Mouse (Mus musculus) ovary, postnatal 14 days (tissue): Measurements from ENCODE around the gene Trak2.
"Not testable (repeated sequence)": the region's sequence is repeated elsewhere in the genome, so short reads cannot be mapped to it uniquely, and the experiment has no call there.

Experiments
- DNase-seq: peaks from one replicate; pipeline ENCODE4 v3.0.0; 2022; ENCODE audit warnings: low spot score

The Trak2 gene

GRCm38 (mm10) chr1:58953686-58954434 lies 19.4 kb downstream of the Trak2 start:
- DNase-seq = no peak

GRCm38 (mm10) chr1:58952997-58953396 lies 20.2 kb downstream of the Trak2 start:
- DNase-seq = no peak

- DNase-seq = no peak
Measured at GRCm38 (mm10) chr1:58952526-58952925, 20.7 kb downstream of the Trak2 start.

- no peak for DNase-seq
Measured at GRCm38 (mm10) chr1:58951841-58952240, 21.4 kb downstream of the Trak2 start.

GRCm38 (mm10) chr1:58950899-58951648 lies 22.2 kb downstream of the Trak2 start:
- no peak for DNase-seq

- no peak for DNase-seq
Measured at GRCm38 (mm10) chr1:58949561-58950106, 23.6 kb downstream of the Trak2 start.

GRCm38 (mm10) chr1:58946718-58947117 lies 26.5 kb downstream of the Trak2 start:
- DNase-seq = no peak

- DNase-seq = no peak
Measured at GRCm38 (mm10) chr1:58945960-58946670, 27.1 kb downstream of the Trak2 start.

GRCm38 (mm10) chr1:58945523-58945922 lies 27.7 kb downstream of the Trak2 start:
- DNase-seq = no peak

- DNase-seq = no peak
Measured at GRCm38 (mm10) chr1:58937606-58938099, 35.6 kb downstream of the Trak2 start.

GRCm38 (mm10) chr1:58936746-58937605 lies 36.3 kb downstream of the Trak2 start:
- no peak for DNase-seq

GRCm38 (mm10) chr1:58926664-58927063 lies 46.6 kb downstream of the Trak2 start:
- no peak for DNase-seq

- no peak for DNase-seq
Measured at GRCm38 (mm10) chr1:58917566-58917965, 55.7 kb downstream of the Trak2 start.

- DNase-seq = no peak
Measured at GRCm38 (mm10) chr1:58909636-58910272, 63.5 kb downstream of the Trak2 start.

GRCm38 (mm10) chr1:58903681-58904080 lies 69.5 kb downstream of the Trak2 start:
- no peak for DNase-seq

GRCm38 (mm10) chr1:58897561-58897960 lies 75.7 kb downstream of the Trak2 start:
- DNase-seq = peak; percentile 20

GRCm38 (mm10) chr1:58892386-58892785 lies 80.8 kb downstream of the Trak2 start:
- DNase-seq = not testable (repeated sequence)

GRCm38 (mm10) chr1:58891481-58892170 lies 81.6 kb downstream of the Trak2 start:
- not testable (repeated sequence) for DNase-seq

- not testable (repeated sequence) for DNase-seq
Measured at GRCm38 (mm10) chr1:58890697-58891290, 82.4 kb downstream of the Trak2 start.
